Mouse (Mus musculus) splenic B cell, adult 2 months (primary cell): ENCODE results near the gene Acsf3.

Source experiments
- DNase-seq: peaks from one replicate; pipeline ENCODE4 v3.0.0-alpha.2; 2011; ENCODE audit warnings: low read depth, low spot score
- H3K27me3 ChIP-seq: 2 replicates; pipeline ENCODE4 v1.6.1; 2012; ENCODE audit warnings: mild to moderate bottlenecking, low read length, moderate library complexity, mixed read lengths; ENCODE audit not compliant: control insufficient read depth, poor library complexity, insufficient read depth, severe bottlenecking
- H3K36me3 ChIP-seq: 2 replicates; pipeline ENCODE4 v1.6.1; 2012; ENCODE audit warnings: mild to moderate bottlenecking, low read length, moderate library complexity, mixed read lengths; ENCODE audit not compliant: control insufficient read depth, poor library complexity, insufficient read depth, severe bottlenecking

Gene Acsf3

DNA sequence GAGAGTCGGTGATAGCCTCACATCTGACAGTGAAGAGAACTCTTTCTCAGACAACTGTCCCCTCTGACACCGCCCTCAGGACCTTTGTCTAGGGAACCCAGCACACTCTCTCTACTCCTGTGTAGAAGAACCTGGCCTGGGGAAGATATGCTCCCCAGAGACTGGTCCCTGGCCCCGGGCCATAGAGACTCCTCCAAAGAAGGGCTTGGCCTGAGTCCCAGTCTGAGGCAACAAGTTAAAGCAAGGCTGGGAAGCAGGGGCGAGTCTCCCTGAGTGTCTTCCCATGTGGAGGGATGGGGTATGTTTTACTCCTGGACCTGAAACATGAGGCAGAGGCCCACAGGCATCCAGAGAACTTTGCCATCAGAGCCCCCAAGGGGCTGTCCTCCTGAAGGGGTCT, 70.4 kb downstream of the Acsf3 start:
- H3K36me3 ChIP-seq: no peaks in the 10 kb centered on the region
- DNase-seq: no peak
- H3K27me3 ChIP-seq: no peaks in the 10 kb centered on the region

GRCm38 (mm10) chr8:122847829-122848561, 72.7 kb downstream of the Acsf3 start, which contains the start of gene Cdh15:
Gene Cdh15, plus strand, starts transcription at chr8:122847966.
- H3K27me3 ChIP-seq: no peaks in the 10 kb centered on the region
- peak; percentile 57 for DNase-seq
- no peaks in the 10 kb centered on the region for H3K36me3 ChIP-seq

DNA sequence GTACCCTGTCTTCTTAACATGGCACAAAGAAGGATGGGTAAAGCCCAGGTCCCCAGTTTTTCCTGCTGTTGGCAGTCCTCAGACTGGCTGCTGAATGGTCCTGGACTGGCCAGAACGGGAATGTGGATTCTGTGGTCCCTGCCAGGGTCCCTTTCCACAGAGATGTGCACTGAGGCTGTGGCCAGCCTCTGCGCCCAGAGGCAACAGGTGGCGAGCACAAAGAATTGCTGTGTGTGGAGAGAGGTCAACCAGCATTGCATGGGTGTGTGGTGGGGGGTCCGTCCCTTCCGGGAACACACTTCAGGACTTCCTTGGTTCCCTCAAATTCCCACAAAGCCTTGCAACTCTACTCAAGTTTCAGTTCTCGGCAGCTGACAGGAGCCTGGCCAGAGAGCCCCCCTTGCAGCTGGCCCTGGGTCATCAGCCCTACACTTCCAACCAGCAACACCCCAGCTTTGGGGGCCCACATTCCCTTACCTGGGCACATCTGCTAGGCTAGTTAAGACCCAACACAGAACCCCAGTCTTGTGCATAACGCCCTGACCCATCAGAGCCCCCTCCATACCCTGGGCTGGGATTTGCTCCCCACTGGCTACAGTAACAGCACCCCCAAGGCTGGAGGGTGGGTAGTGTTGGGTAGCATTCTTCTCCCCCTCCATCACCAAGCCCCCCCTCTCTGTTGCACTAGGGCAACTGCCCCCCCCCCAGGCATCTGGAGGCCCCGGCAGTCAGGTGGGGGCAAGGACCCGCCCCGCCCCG, 74.0 kb downstream of the Acsf3 start:
- no peaks in the 10 kb centered on the region for H3K36me3 ChIP-seq
- H3K27me3 ChIP-seq: no peaks in the 10 kb centered on the region

GRCm38 (mm10) chr8:122850641-122851240, 75.5 kb downstream of the Acsf3 start:
- DNase-seq: no peak
- H3K36me3 ChIP-seq: no peaks in the 10 kb centered on the region
- no peaks in the 10 kb centered on the region for H3K27me3 ChIP-seq

More for the DNA sequence above, 74.0 kb downstream of the Acsf3 start:
- no peak for DNase-seq

DNA sequence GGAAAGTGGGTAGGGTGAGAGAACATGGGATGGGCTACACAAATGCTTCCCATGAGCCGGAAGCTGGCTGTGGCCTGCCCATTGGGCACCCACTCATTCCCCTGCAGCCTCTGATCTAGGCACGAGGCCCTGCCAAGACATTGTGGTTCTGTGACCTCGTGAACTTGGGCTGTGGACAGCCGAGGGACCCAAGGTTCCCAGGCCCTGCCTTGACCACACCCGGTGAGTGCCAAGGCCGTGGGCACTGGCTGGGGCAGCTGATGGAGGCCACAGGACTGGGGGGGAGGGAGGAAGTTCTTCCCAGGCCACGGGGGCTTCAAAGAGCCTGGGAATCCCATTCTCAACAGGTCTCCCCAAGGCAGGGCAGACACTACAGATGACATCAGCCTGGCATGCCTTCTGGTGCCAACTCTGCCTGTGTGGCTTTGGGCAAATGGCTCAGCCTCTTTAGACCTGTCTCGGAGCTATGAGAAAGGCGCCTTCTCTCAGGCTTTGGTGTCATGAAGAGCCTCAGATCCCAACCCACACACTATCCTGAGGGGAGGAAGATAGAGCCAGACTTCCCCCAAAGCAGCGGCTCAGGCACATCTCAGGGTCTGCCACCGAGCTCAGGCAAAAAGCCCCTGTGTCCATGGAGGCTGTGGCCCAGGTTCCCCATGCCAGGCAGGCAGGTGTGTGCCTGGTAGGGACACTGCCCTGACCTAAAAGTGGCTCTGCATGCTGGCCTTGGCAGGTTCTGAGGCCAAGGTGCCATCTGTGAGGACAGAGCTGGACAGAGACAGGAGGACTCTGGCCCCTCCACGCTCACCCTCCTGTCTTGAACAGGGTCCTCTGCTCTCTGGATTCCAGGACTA, 76.6 kb downstream of the Acsf3 start:
- no peak for DNase-seq
- no peaks in the 10 kb centered on the region for H3K27me3 ChIP-seq
- no peaks in the 10 kb centered on the region for H3K36me3 ChIP-seq

DNA sequence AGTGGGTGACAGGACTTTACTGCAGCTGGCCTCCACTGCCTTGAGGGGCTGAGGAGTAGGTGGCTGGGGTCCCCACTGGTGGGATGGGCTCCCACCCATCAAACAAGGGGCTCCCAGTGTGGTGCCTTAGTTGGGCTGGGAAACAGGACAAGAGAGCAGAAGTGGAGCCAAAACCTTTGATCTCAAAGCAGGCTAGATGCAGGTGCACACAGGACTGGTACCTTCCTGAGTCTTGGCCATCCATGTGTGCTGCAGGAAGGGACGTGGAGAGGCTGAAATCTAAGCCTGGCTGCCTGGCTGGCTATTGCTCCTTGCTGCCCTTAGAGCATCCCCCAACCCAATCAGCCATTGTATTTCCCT, 77.2 kb downstream of the Acsf3 start:
- H3K36me3 ChIP-seq: no peaks in the 10 kb centered on the region
- no peak for DNase-seq
- no peaks in the 10 kb centered on the region for H3K27me3 ChIP-seq

- no peaks in the 10 kb centered on the region for H3K27me3 ChIP-seq
- DNase-seq: no peak
- H3K36me3 ChIP-seq: no peaks in the 10 kb centered on the region
Measured at GRCm38 (mm10) chr8:122853340-122853771, 78.1 kb downstream of the Acsf3 start.

DNA sequence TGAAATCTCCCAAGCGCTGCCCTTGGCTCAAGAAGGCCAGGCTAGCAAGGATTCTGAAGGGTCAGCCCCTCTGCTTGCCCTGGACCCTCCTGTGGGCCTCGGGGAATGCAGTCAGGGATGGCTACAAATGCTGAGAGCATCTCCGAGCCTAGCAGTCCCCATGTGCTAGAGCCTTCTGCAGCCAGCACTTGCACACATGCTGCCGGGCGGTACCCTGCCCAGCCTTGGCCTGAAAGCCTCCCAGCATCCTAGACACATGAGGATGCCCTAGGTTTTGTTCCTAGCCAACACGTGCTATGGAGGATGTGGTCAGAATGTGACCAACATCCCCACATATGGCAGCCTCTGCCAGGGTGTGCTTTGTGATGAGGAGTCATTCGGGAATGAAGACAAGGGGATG, 79.1 kb downstream of the Acsf3 start:
- no peaks in the 10 kb centered on the region for H3K36me3 ChIP-seq
- DNase-seq: no peak
- no peaks in the 10 kb centered on the region for H3K27me3 ChIP-seq

DNA sequence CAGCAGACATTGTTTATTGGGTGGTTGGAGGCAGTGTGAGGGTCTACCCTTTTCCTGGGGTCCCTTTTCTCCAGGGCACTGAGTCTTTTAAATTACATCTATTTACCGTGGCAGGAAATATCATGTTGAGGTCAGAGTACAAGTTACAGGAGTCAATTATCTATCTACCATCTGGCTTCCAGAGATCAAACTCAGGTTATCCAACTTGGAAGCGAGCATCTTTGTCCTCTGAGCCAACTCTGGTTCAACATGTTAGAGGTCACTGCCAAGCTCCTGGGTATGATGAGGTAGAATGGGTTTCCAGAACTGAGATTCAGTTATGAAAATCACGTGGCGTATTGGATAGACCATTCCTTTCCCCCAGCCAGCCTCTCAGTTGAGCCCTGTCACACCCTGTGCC, 79.8 kb downstream of the Acsf3 start:
- no peaks in the 10 kb centered on the region for H3K36me3 ChIP-seq
- DNase-seq: no peak
- H3K27me3 ChIP-seq: no peaks in the 10 kb centered on the region

- DNase-seq: no peak
- no peaks in the 10 kb centered on the region for H3K27me3 ChIP-seq
- H3K36me3 ChIP-seq: no peaks in the 10 kb centered on the region
Measured at GRCm38 (mm10) chr8:122856288-122856687, 81.0 kb downstream of the Acsf3 start.

DNA sequence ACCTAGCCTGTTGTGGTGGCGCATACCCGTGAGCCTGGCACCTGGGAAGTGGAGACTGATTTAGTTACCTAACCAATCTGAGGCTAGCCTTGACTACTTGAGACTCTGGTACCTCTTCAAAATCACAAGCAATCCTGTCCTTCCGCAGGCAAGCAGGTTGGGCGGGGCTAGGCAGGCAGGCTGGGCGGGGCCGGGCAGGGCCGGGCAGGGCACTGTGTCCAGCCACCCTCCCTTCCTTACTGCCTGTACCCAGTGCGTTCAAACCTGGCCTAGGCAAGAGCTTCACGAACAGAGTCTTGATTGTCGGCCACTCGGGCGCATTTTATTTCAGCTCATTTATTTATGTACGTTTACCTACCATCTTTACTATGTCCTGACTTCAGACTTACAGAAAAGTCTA, 84.6 kb downstream of the Acsf3 start:
- no peak for DNase-seq
- Histone ChIP-seq H3K36me3 (no peaks in the 10 kb centered on the region), H3K27me3 (no peaks in the 10 kb centered on the region)

GRCm38 (mm10) chr8:122864719-122865129, 89.4 kb downstream of the Acsf3 start:
- Histone ChIP-seq H3K27me3 (no peaks in the 10 kb centered on the region), H3K36me3 (no peaks in the 10 kb centered on the region)
- DNase-seq: no peak

DNA sequence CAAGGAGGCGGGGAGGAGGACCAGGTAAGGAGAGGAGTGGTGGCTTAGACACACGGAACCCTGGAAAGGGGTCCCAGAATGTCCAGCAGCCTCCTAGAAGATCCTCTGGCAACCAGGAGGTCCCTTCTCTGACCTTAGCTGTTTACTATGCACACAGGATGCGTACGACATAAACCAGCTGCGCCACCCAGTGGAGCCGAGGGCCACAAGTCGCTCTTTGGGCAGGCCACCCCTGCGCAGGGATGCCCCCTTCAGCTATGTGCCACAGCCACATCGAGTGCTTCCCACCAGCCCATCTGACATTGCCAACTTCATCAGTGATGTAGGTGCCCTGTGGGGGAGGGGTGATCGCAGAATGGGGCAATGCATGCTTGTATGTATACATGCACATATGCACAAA, 90.2 kb downstream of the Acsf3 start:
- DNase-seq: peak; percentile 58
- Histone ChIP-seq H3K36me3 (no peaks in the 10 kb centered on the region), H3K27me3 (no peaks in the 10 kb centered on the region)

DNA sequence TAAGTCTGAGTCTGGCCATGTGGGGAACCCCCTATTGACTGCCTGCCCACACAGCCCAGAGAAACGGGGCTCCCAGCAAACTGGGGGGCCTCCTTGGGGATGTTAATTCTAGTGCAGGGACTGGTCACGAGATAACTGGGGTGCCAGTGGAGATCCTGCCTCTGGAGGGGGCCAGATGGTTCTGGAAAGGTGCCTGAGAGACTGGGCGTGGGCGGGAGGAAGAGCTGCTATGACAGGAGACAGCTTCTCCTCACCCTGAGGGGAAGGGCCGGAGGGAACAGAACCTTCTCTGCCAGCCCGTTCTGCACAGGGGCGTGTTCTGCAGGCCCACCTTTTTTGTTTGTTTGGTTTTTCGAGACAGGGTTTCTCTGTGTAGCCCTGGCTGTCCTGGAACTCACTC, 90.9 kb downstream of the Acsf3 start:
- no peaks in the 10 kb centered on the region for H3K27me3 ChIP-seq
- no peaks in the 10 kb centered on the region for H3K36me3 ChIP-seq
- peak; percentile 26 for DNase-seq
